Mouse (Mus musculus) gastrocnemius, postnatal 14 days (tissue): ENCODE data around the gene Aaed1. TPM values are rescaled to one million over a fixed set of nuclear protein-coding genes. Genes with fewer than 3 reads are reported as not detected.

ENCODE experiments used
- DNase-seq: peaks from one replicate; pipeline ENCODE4 v3.0.0; 2021; ENCODE audit warnings: mixed read lengths
- intact Hi-C: fragments of 180-260 bp; cut with DNase I; formaldehyde crosslinking; loops from one replicate; pipeline ENCODE4 v1.15.1; 2025; ENCODE audit warnings: low total_unique reads
- total RNA-seq, 2 experiments: library from RNA; stranded (reverse); gene quantifications; 2 replicates each; pipeline ENCODE4 v1.2.3; 2021

Gene Aaed1
- total RNA-seq, 2 experiments from 2014 or later = 27.8 to 31.9 TPM

DNA sequence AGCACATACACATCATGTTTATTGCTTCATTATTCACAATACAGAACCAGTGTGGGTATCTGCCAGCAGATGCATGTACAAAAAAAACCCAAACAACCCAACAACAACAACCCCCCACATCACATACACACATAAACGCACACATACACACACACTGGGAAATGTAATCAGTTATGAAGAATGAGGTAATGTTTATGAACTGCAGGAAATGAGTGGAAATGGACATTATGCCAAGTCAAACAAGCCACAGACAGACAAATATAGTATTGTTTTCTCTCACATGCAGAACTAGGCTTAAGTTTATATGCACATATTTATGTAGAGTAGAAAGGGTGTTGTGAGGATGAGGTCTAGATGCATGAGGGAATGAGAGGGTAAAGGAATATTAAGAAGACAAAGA, 1.2 kb downstream of the Aaed1 start:
- intact Hi-C loops = loop anchor here (10.0 kb wide), 1 partner anchor 54 kb away; no protein-coding TSS in a partner anchor
- no peak for DNase-seq

DNA sequence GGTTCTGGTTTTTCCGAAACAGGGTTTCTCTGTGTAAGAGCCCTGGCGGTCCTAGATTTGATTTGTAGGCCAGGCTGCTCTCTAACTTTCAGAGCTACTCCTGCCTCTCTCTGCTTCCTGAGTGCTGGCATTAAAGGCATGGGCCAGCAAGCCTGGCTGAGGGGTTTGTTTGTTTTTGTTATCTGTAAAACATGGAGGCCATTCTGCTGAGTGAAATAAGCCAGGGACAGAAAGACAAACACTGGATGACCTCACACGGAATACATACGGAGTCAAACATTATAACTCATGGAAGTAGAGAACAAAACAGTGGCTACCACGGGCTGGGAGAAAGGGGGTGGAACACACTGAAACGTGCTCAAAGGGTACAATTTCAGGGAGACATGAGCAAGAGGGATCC, 1.9 kb downstream of the Aaed1 start:
- intact Hi-C loops = loop anchor here (10.0 kb wide), 1 partner anchor 54 kb away; no protein-coding TSS in a partner anchor

DNA sequence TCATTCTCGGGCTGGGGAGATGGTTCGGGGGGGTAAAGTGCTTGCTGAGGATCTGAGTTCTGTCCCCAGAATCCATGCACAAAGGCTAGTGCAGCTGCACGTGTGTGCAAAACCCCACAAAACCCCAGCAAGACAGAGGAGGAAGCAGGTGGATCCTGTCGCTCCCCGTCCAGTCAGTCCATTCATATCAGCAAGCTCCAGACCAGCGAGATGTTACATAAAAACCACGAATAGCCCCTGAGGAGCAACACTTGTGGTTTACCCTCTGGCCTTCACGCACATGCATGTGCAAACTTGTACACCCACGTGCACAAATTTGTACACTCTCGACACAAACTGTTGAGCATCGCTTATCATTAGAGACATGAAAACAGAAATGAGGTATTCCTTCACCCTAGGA, 2.7 kb downstream of the Aaed1 start:
- no peak for DNase-seq
- intact Hi-C loops = loop anchor here (10.0 kb wide), 2 partner anchors 55 to 125 kb away; no protein-coding TSS in a partner anchor

More for the DNA sequence above, 1.9 kb downstream of the Aaed1 start:
- DNase-seq = no peak

DNA sequence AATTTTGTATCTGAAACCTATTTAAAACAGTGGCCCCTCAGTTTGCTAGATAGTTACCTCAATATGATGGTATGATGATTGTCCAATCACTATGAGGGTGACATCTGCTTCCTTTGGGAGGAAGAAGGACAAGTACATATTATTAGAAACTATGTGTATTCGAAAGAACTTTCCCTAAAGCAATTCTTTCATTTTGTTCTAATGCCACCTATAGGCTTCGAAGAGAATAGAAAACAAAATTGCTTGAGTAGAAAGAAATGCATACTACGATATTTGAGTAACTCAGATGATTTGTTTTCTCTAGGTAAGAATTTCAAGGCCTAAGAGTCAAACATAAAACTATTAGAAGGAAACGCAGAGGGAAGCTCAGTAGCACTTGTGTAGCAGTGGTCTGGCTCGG, 3.5 kb downstream of the Aaed1 start:
- no peak for DNase-seq
- intact Hi-C loops = loop anchor here (10.0 kb wide), 1 partner anchor 124 kb away; no protein-coding TSS in a partner anchor

DNA sequence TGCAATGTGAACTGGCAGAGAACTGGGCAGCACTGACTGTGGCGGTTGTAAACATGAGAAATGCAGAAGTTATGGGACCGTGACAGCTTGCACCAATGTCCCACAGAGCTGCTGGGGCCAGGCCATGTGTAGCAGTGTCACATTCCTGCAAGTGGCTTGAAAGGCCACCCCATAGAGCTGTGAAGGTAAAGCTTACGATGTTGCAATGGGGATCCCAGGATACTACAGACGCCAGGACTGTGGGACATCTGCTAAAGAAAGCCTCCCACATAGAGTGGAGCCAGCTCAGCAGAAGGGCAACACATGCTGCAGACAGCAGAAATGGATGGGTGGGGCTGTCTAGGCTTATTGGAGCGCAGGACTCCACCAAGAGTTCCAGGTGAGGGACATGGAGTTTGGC, 5.0 kb downstream of the Aaed1 start:
- intact Hi-C loops = loop anchor here (2.0 to 10.0 kb wide), 2 partner anchors 59 to 123 kb away; no protein-coding TSS in a partner anchor
- no peak for DNase-seq

DNA sequence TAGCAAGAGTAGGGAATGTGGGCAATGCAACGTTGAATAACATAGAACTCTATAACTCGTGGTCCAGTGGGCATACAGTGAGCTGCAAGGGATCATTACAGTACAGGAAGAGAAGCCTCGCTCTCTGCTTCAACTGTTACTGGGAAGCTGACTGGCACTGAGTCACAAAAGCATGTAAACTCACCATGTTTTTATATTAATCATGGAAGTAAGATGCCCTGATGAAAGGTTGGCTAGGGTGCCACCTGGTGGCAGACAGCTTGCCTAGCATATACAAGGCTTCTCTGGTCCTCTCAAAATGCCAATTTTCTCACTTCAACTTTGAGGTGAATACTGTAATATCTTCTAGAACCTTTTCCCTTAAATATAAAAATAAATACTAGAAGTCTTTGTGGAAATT, 6.4 kb downstream of the Aaed1 start:
- DNase-seq = peak; percentile 48
- intact Hi-C loops = loop anchor here (2.0 to 10.0 kb wide), 2 partner anchors 57 to 121 kb away; no protein-coding TSS in a partner anchor

DNA sequence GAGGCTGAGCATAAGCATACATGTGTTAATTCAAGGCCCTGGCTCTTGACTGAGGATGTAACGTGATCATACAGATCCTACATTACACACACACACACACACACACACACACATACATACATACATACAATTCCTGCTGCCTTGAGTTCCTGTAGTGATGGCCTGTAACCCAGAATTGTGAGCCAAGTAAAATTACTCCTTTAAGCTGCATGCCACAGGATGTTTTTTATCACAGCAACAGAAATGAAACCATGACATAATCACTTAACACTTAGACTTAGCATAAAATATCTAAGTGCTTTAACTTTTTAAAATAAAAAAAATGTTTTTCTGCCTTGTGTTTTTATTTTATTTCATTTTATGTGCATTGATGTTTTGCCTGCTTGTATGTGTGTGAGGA, 13.4 kb downstream of the Aaed1 start:
- no peak for DNase-seq
- intact Hi-C loops = no loop called here

DNA sequence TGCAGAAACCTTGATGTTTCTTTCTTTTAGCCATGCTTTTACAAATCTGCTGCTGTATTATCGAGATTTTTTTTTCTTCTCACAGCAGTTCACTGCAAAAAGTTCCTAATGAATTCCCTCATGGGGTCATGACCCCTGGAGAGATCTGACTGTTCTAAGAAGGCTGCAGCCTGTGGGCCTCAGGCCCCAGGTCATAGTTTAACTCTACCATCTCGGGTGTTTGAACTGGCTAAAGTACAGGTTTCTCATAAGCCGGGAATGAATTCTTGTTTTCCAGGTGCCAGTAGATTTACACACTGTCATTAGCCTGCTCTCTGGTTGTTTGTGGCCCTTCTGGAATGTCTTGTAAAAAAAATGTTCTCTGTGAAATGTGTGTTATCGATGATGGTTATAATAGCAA, 25.7 kb downstream of the Aaed1 start:
- no peak for DNase-seq
- intact Hi-C loops = no loop called here

DNA sequence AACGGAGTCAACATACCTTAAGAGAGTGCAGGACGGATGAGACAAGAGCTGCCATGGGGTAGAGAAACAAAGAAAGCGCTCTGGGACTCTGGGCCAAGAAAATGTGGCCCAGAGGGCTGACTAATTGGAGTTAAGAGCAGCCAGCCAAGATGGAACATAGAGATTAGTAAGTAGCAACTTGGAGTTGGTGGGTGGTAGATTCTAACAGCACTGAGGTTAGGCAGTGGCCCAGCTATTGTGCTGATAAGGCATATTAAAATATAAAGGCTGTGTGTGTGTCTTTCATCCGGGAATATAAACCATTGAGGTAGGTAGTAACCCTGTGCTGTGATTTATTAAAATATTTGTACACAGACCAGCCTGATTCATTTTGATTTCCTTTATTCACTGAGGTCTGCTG, 26.2 kb downstream of the Aaed1 start:
- intact Hi-C loops = no loop called here
- no peak for DNase-seq

DNA sequence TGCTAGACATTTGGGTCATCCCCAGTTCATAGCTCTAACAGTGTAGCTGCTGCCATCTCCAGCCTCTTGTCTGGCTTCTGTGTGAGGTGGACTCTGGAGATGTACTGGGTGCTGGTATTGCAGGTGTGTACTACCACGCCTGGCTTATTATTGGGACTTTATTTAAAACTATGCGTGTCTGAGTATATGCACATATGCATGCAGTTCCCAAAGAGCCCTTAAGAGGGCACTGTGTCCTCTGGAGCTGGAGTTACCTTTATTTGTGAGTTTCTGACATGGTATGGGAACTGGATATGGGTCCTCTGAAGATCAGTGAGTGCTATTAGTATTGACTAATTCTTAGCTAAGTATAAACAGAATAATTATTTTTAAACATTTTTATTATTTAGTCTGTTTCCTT, 27.8 kb downstream of the Aaed1 start:
- intact Hi-C loops = no loop called here
- DNase-seq = no peak

DNA sequence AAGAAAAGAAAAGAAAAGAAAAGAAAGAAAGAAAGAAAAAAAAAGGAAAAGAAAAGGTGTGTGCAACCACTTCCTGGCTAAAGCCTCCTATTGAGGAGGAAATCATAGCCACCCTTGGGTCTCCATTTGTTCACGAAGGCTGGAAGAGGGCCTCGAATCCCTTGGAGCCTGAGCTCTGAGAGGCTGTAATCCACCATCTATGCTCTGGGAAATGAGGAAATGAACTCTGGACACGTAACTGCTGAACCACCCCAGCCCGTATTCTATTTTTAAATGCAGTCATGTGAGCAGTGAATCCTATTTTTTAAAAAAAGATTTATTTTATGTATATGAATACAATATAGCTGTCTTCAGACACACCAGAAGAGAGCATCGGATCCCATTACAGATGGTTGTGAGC, 31.6 kb downstream of the Aaed1 start:
- DNase-seq = no peak
- intact Hi-C loops = no loop called here

DNA sequence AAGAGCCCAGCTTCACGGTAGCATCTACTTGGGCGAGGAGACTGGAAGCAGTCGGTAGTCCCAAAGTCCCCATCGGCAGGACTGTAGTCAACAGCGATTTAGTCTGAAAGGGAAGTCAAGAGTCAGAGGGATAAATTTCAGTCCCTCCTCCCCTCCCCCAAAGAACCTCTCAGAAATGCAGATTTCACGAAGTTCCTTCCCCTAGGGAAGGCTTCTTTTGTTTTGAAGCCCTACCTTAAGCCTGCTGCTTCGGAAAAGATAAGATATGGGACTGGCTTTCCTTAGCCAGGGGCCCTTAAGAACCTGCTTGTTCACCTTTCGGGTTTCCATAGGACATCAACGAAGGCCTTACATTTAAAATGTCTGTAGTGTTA, 36.8 kb downstream of the Aaed1 start:
- no peak for DNase-seq
- intact Hi-C loops = no loop called here

DNA sequence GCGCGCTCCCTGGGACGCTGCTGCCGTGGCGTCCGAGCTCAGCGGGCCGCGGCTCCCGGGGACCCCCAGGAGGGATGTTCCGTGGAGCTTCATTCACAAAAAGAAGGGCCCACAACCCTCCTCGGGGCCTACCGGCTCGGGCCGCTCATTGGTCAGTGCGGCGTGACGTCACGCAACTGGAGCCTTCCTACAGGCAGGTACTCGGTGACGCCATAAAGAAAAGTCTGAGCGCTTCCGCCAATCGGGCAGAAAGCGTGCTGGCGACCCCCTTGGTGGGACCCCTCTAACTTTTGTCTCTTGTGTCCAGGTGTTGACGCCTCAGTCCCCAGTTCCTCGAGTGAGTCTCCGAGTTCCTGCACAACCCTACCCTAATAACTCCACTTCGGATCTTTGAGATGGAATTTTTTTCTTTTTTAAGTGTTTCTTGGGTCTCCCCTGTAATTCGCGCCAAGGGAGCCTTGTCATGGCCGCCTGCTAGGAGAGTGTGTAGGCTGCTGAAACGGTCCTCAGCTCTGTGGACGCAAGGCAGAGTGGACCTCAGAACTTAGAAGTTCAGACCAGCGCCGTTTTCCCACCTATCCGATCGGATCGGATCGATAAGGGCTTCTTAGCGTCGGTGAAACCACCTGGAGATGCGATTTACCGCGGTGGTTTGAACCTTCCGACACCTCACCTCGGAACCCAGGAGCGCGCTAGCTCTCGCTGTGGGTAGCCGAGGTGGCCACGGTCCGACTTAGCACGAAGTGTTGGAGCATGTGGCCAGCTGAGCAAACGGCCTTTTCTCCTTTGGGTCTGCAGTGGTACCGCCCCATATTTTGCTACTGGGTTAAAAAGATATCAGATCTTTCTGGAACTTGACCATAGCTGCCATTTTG, 37.4 kb downstream of the Aaed1 start, which contains the start of gene Cdc14b:
Gene Cdc14b, minus strand, starts transcription at position 412 of the 875 bp plus-strand sequence.
- intact Hi-C loops = no loop called here
- DNase-seq = peak; percentile 43

DNA sequence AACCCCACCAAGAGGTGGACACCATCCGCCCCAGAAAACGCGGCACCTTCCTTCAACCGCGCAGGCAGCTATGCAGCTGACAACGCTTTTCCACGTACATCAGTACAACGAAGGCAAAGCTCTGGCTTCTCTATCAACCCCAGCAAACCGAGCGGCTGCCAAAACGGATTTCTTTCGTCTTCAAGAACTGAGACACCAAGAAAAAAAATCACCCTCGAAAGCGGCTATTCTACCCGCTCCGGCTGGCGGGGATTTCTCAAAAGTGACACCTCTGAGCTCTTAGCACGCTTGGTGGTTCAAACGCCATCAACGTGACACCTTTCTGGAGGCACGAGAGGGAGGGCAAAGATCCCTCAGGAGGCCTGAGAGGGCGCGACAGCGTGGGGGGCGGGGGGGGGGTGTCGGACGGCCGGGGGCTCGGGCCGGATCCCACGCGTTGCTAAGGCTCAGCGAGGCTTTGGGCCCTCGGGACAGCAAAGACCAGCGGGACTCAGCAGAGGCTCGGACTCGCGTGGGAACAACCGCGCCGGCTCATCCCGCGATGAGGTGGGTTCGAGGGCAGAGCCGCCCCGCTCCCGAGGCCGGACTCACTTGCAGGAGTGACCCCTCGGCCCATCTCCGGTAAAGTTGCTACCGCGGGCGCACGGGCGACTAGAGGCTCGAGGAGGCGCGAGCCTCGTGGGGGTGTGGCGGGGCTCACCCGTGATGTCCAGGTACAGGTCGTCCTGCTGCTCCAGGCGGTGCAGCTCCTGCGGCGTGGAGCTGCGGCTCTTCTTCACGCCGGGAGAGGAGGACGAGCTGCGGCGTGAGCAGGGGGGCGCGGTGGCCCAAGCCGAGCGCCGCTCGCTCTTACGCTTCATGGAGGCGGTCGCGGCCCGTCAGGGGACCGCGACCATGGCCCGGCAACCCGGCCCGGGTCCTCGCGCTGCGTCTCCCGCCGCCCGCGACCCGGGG, 38.3 kb downstream of the Aaed1 start:
- intact Hi-C loops = no loop called here

DNA sequence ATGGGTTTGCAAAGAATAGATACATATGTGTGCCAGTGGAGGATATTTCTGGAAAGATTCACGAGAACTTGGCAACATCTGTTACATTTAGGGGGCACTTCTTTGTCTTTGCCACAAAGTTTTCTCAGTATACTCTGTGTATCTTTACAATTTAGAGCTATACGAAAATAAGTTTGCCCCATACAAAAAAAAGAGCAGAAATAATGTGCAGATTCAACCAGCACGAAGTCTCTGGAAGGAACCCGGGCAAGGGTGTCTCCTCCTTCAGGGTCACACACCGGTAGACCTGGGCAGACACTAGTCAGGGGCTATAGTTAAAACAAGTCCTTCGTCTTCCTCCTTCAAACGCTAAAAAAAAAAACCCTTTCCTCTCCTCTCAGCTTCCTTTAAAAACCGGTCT, 39.2 kb downstream of the Aaed1 start:
- no peak for DNase-seq
- intact Hi-C loops = no loop called here

More for the DNA sequence above, 38.3 kb downstream of the Aaed1 start:
- peak; percentile 13 for DNase-seq

DNA sequence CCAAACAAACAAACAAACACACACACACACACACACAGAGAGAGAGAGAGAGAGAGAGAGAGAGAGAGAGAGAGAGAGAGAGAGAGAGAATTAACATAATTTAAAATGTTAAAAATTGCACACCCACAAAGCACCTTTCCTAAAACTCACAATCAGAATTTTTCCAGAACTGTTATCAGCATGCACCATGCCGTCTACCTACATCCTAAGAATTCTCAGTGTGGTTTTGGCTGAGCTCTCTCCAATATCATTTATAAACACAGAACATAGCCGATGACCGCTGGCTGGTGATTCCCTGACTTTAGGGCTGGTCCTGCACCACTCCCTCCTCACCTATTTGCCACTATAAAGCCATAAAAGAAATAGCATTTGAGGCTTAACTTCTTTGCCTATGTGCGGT, 44.1 kb downstream of the Aaed1 start:
- intact Hi-C loops = no loop called here
- DNase-seq = no peak

DNA sequence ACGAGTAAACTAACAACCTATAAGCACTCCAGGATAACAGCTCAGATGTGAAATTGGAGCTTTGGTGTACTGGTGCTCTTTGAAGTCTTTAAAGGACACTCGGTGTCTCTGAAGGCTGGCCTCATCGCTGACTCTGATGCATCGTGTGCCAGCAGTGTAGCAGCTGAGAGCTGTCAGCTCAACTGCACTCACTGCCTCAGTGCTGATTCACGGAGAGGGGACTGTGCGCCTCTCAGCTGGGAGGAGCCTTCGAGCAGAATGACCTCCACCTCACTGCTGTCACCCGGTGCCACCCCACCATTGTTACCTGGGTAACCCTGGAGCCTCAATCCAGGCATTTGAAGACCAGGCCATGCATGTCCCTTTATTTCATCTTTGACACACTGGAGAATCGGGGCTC, 45.4 kb downstream of the Aaed1 start:
- peak; percentile 17 for DNase-seq

DNA sequence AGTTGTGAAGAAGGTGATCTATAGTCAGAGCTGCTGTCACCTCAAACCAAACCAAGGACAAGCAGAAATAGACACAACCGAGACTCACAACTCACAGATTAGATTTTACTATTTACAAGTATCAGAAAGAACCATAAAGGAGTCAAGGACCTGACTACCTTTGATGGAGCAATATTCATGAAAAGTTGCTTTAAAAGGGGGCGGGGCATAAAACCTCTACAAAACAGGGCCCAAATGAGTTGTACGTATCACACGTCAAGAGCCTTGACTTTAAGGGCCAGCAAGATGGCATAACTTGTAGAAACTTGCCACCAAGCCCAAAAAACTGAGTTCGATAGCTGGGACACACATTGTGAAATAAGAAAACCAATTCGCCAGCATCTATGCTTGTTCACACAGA, 47.9 kb downstream of the Aaed1 start:
- intact Hi-C loops = no loop called here
- DNase-seq = no peak

More for the DNA sequence above, 45.4 kb downstream of the Aaed1 start:
- intact Hi-C loops = no loop called here

DNA sequence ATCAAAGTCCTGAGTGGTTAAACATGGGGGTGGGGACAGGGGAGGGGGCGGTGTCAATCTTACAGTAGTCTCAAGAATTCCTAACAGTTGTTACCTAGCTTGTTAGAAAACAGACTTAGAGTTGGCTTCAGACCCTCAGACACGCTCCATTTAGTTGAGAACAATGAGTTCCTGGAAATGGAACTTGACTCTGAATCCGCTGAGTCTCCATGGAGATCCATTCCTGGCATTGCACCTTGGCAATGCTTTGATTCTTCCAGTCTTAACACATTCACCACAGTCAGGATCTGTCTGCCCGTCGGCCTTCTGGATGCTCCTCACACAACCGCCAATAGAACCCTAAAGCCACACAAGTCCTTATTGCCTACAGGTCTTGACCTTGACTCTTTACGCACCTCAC, 52.6 kb downstream of the Aaed1 start:
- intact Hi-C loops = no loop called here
- DNase-seq = no peak

DNA sequence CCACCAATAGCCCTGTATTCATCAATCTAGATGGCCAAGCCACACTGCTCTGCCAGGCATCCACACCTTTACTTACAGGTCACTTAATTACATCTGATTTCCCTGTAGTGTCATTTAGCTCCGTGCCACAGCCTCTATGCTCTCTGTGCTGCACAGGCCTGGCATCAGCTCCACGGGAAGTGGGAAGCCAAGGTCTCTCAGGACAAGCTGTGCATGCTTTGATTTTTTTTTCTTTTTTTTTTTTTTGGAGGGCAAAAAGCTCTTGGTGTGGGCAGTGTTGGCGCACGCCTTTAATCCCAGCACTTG, 54.0 kb downstream of the Aaed1 start:
- DNase-seq = no peak
- intact Hi-C loops = no loop called here
